Mouse (Mus musculus) megakaryocyte-erythroid progenitor cell, adult 5-6 weeks (primary cell): ENCODE results near the gene Hes2. TPM values are rescaled to one million over a fixed set of nuclear protein-coding genes. Genes with fewer than 3 reads are reported as not detected.
A peak's percentile ranks its signal among the peaks of the same experiment; 100 is the strongest.

Experiments used
- ATAC-seq: replicated peaks from 2 replicates; pipeline ENCODE4 v1.8.0; 2016; ENCODE audit warnings: mild to moderate bottlenecking, inconsistent platforms; ENCODE audit not compliant: severe bottlenecking, poor library complexity, low FRiP score, low TSS enrichment
- total RNA-seq, 2 experiments: library from RNA; stranded (forward) in 1 of 2; stranded (reverse) in 1 of 2; fragments of 200-1000, 215-1000 nt in 1 of 2; fragments of >200 nt in 1 of 2; fragmentation: Nextera tagmentation in 1 of 2; gene quantifications; 2 replicates each; pipeline ENCODE4 v1.2.3; 2014 to 2017

The Hes2 gene
- total RNA-seq, 2 experiments from 2014 or later, result 0.35 TPM; not detected in 1

DNA sequence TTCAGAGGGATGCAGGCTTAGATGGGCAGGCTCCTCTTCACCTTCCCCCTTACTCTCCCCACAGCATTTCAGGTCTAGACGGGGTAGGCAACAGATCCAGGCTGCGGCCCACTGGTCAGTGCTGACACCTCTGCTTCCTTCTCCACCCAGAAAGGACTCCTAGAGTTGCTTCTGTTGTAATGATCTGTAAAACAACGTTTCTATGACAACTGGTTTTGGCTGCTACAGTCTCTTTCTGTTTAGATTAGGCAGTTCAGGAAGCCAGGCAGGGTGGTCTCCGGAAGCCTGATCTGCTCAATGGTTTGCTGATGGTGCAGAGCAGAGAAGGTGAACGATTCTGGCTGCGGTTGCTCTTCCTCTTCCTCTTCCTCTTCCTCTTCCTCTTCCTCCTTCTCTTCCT lies 42.8 kb downstream of the Hes2 start:
- 0 out of 2 replicates have a peak, but pooled peaks have one; percentile 25 for ATAC-seq

- no peak for ATAC-seq
These were observed 43.8 kb downstream of the Hes2 start for GRCm38 (mm10) chr4:152202418-152202817.

DNA sequence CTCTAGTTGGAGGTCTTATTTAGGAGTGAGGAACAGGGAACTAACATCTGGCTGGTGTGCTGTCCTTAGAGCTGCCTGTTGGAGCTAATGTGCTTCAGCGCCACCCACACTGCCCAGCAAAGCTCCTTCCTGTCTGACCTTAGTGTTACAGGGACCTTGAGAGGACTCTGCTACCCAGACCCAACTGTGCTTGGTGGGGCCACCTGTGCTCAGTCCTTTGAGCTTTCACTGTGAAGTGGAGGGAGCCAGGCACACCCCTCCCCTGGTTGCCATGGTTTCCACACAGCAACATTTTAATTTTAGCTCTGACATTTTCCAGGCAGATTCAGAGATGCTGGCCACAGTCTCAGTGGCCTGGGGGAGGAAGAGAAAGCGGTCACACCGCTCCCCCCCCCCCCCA lies 44.2 kb downstream of the Hes2 start:
- ATAC-seq, result no peak

- peak; percentile 84 for ATAC-seq
These were observed 46.0 kb downstream of the Hes2 start for GRCm38 (mm10) chr4:152204663-152205062.

GRCm38 (mm10) chr4:152206199-152206598 lies 47.5 kb downstream of the Hes2 start:
- ATAC-seq, result no peak

- no peak for ATAC-seq
These were observed 51.0 kb downstream of the Hes2 start for GRCm38 (mm10) chr4:152209623-152210022.

Other genes with a start within 250 kb of the Hes2 start
- gene Dnajc11, start 225.2 kb upstream of the Hes2 start, total RNA-seq (2014; fragmentation: Nextera tagmentation), result 108 and 114 TPM in 2 replicates
- 85.8 and 110 TPM in 2 replicates for gene Dnajc11, start 225.2 kb upstream of the Hes2 start, total RNA-seq (2017)
- gene Thap3, start 169.9 kb upstream of the Hes2 start, total RNA-seq (2014; fragmentation: Nextera tagmentation), result 2.1 and 7.3 TPM in 2 replicates
- gene Thap3, start 169.9 kb upstream of the Hes2 start, total RNA-seq (2017), result 1.4 and 9.6 TPM in 2 replicates
- gene Phf13, start 162.6 kb upstream of the Hes2 start, total RNA-seq (2014; fragmentation: Nextera tagmentation), result 0.15 and 0.52 TPM in 2 replicates
- 0.09 and 1.5 TPM in 2 replicates for gene Phf13, start 162.6 kb upstream of the Hes2 start, total RNA-seq (2017)
- gene Klhl21, start 150.1 kb upstream of the Hes2 start, total RNA-seq (2014; fragmentation: Nextera tagmentation), result 7.0 and 7.6 TPM in 2 replicates
- gene Klhl21, start 150.1 kb upstream of the Hes2 start, total RNA-seq (2017), result 5.1 and 8.3 TPM in 2 replicates
- gene Zbtb48, start 131.2 kb upstream of the Hes2 start, total RNA-seq (2014; fragmentation: Nextera tagmentation), result 6.6 and 27.2 TPM in 2 replicates
- gene Zbtb48, start 131.2 kb upstream of the Hes2 start, total RNA-seq (2017), result 7.0 and 10.6 TPM in 2 replicates
- 0.74 TPM in 1 of 2 replicates, not detected in the other for gene Tas1r1, start 120.3 kb upstream of the Hes2 start, total RNA-seq (2014; fragmentation: Nextera tagmentation)
- gene Tas1r1, start 120.3 kb upstream of the Hes2 start, total RNA-seq (2017), result 0.88 TPM in 1 of 2 replicates, not detected in the other
- 64.3 and 67.6 TPM in 2 replicates for gene Nol9, start 119.5 kb upstream of the Hes2 start, total RNA-seq (2014; fragmentation: Nextera tagmentation)
- 45.2 and 60.8 TPM in 2 replicates for gene Nol9, start 119.5 kb upstream of the Hes2 start, total RNA-seq (2017)
- 8.9 and 15.6 TPM in 2 replicates for gene Plekhg5, start 86.4 kb upstream of the Hes2 start, total RNA-seq (2014; fragmentation: Nextera tagmentation)
- gene Plekhg5, start 86.4 kb upstream of the Hes2 start, total RNA-seq (2017), result 6.8 and 7.1 TPM in 2 replicates
- gene Tnfrsf25, start 42.9 kb upstream of the Hes2 start, total RNA-seq (2014; fragmentation: Nextera tagmentation), result not detected in 2 replicates
- not detected in 2 replicates for gene Tnfrsf25, start 42.9 kb upstream of the Hes2 start, total RNA-seq (2017)
- 2.9 and 5.7 TPM in 2 replicates for gene Espn, start 6.5 kb upstream of the Hes2 start, total RNA-seq (2014; fragmentation: Nextera tagmentation)
- 2.2 and 3.1 TPM in 2 replicates for gene Espn, start 6.5 kb upstream of the Hes2 start, total RNA-seq (2017)
- gene Acot7, start 19.3 kb downstream of the Hes2 start, total RNA-seq (2014; fragmentation: Nextera tagmentation), result 33.8 and 42.9 TPM in 2 replicates
- gene Acot7, start 19.3 kb downstream of the Hes2 start, total RNA-seq (2017), result 25.3 and 38.1 TPM in 2 replicates
- gene Gpr153, start 115.4 kb downstream of the Hes2 start, total RNA-seq (2014; fragmentation: Nextera tagmentation), result not detected in 2 replicates
- not detected in 2 replicates for gene Gpr153, start 115.4 kb downstream of the Hes2 start, total RNA-seq (2017)
- gene Hes3, start 132.8 kb downstream of the Hes2 start, total RNA-seq (2014; fragmentation: Nextera tagmentation), result not detected in 2 replicates
- gene Hes3, start 132.8 kb downstream of the Hes2 start, total RNA-seq (2017), result not detected in 2 replicates
- gene Icmt, start 138.4 kb downstream of the Hes2 start, total RNA-seq (2014; fragmentation: Nextera tagmentation), result 23.1 and 26.7 TPM in 2 replicates
- 12.6 and 12.9 TPM in 2 replicates for gene Icmt, start 138.4 kb downstream of the Hes2 start, total RNA-seq (2017)
- not detected in 2 replicates for gene Rnf207, start 160.1 kb downstream of the Hes2 start, total RNA-seq (2014; fragmentation: Nextera tagmentation)
- 0.38 TPM in 1 of 2 replicates, not detected in the other for gene Rnf207, start 160.1 kb downstream of the Hes2 start, total RNA-seq (2017)
- 2,168 and 2,467 TPM in 2 replicates for gene Rpl22, start 166.9 kb downstream of the Hes2 start, total RNA-seq (2014; fragmentation: Nextera tagmentation)
- gene Rpl22, start 166.9 kb downstream of the Hes2 start, total RNA-seq (2017), result 3,890 and 4,556 TPM in 2 replicates
- gene Chd5, start 179.8 kb downstream of the Hes2 start, total RNA-seq (2014; fragmentation: Nextera tagmentation), result 0.10 TPM in 1 of 2 replicates, not detected in the other
- gene Chd5, start 179.8 kb downstream of the Hes2 start, total RNA-seq (2017), result 0.04 TPM in 1 of 2 replicates, not detected in the other